Mouse (Mus musculus): ENCODE measurements around the gene Npas3. TPM values are rescaled to one million over a fixed set of nuclear protein-coding genes. Genes with fewer than 3 reads are reported as not detected.

Npas3 gene
- polyA plus RNA-seq, 1 experiment from 2014 or later = 4.5 TPM

- H3K36me3 ChIP-seq (ENCODE audit: control insufficient read depth, insufficient read depth, low read length) = no peaks in the 10 kb centered on the region
- H3K4me2 ChIP-seq (replicated peaks; ENCODE audit: low read depth, low read length) = no peak overlapping the region
- ATAC-seq (ENCODE audit: insufficient number of reproducible peaks, insufficient read depth, low FRiP score, low read depth) = no peak
- H3K9me3 ChIP-seq (ENCODE audit: control insufficient read depth, low read depth, low read length) = no peaks in the 10 kb centered on the region
- H3K4me1 ChIP-seq (ENCODE audit: control insufficient read depth, insufficient read depth, low read length) = no peaks in the 10 kb centered on the region; the same call in 1 of the 2 replicates
- 18% methylated on average over 6 of the region's 6 CpGs for WGBS
- no peak overlapping the region for H3K9ac ChIP-seq (replicated peaks; ENCODE audit: low read depth, low read length)
- no peak overlapping the region for H3K4me3 ChIP-seq (ENCODE audit: low read depth, low read length)
- no peak overlapping the region for H3K27ac ChIP-seq (ENCODE audit: low read length)
- H3K27me3 ChIP-seq (ENCODE audit: control insufficient read depth, insufficient read depth, low read length) = no peaks in the 10 kb centered on the region
These were observed 850.3 kb downstream of the Npas3 start for GRCm38 (mm10) chr12:54098785-54099184.

- H3K27ac ChIP-seq (ENCODE audit: low read length) = no peak overlapping the region
- WGBS = 90% methylated on average over 3 of the region's 3 CpGs
- no peaks in the 10 kb centered on the region for H3K9me3 ChIP-seq (ENCODE audit: control insufficient read depth, low read depth, low read length)
These were observed 851.0 kb downstream of the Npas3 start for GRCm38 (mm10) chr12:54099458-54099857.

DNA sequence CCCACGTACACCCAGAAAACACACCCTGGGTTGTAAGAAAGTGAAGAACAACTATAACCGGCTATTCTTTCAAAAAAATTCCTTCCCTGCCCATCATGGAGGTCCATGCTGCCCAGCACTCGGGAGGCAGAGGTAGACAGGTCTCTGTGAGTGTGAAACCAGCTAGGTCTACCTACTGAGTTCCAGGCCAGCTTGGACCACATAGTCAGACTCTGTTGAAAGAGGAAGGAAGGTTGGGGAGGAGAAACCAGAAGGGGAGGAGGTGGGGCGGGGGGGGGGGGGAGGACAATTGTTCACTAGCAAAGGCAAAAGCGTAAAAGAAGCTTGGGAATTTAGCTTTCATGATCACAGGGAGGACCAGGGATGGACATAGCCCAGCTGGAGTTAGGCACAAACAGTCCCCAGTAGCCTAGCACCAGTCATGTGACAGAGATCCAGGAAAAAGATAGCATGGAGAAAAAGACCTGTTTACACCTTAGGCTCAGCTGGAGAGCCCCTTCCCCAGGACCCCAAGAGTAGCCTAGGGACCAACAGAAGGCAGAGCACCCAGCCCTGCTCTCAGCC lies 852.9 kb downstream of the Npas3 start:
- Histone ChIP-seq H3K27me3 (ENCODE audit: control insufficient read depth, insufficient read depth, low read length) (no peaks in the 10 kb centered on the region), H3K4me2 (replicated peaks; ENCODE audit: low read depth, low read length) (no peak overlapping the region), H3K27ac (ENCODE audit: low read length) (no peak overlapping the region), H3K36me3 (ENCODE audit: control insufficient read depth, insufficient read depth, low read length) (no peaks in the 10 kb centered on the region), H3K9me3 (ENCODE audit: control insufficient read depth, low read depth, low read length) (no peaks in the 10 kb centered on the region), H3K4me1 (ENCODE audit: control insufficient read depth, insufficient read depth, low read length) (no peaks in the 10 kb centered on the region; the same call in 1 of the 2 replicates), H3K9ac (replicated peaks; ENCODE audit: low read depth, low read length) (no peak overlapping the region), H3K4me3 (ENCODE audit: low read depth, low read length) (no peak overlapping the region)
- 77% methylated on average over 4 of the region's 5 CpGs for WGBS
- ATAC-seq (ENCODE audit: insufficient number of reproducible peaks, insufficient read depth, low FRiP score, low read depth) = no peak

More at GRCm38 (mm10) chr12:54099458-54099857, 851.0 kb downstream of the Npas3 start:
- Histone ChIP-seq H3K4me2 (replicated peaks; ENCODE audit: low read depth, low read length) (no peak overlapping the region), H3K4me1 (ENCODE audit: control insufficient read depth, insufficient read depth, low read length) (no peaks in the 10 kb centered on the region; the same call in 1 of the 2 replicates), H3K36me3 (ENCODE audit: control insufficient read depth, insufficient read depth, low read length) (no peaks in the 10 kb centered on the region), H3K9ac (replicated peaks; ENCODE audit: low read depth, low read length) (no peak overlapping the region), H3K4me3 (ENCODE audit: low read depth, low read length) (no peak overlapping the region), H3K27me3 (ENCODE audit: control insufficient read depth, insufficient read depth, low read length) (no peaks in the 10 kb centered on the region)
- no peak for ATAC-seq (ENCODE audit: insufficient number of reproducible peaks, insufficient read depth, low FRiP score, low read depth)

GRCm38 (mm10) chr12:54102500-54102899 lies 854.0 kb downstream of the Npas3 start:
- ATAC-seq (ENCODE audit: insufficient number of reproducible peaks, insufficient read depth, low FRiP score, low read depth) = no peak

GRCm38 (mm10) chr12:54105531-54105930 lies 857.1 kb downstream of the Npas3 start:
- no peak for ATAC-seq (ENCODE audit: insufficient number of reproducible peaks, insufficient read depth, low FRiP score, low read depth)
- H3K27me3 ChIP-seq (ENCODE audit: control insufficient read depth, insufficient read depth, low read length) = no peaks in the 10 kb centered on the region
- 46% methylated on average over 5 of the region's 5 CpGs for WGBS

More at GRCm38 (mm10) chr12:54102500-54102899, 854.0 kb downstream of the Npas3 start:
- H3K27me3 ChIP-seq (ENCODE audit: control insufficient read depth, insufficient read depth, low read length) = no peaks in the 10 kb centered on the region
- H3K27ac ChIP-seq (ENCODE audit: low read length) = no peak overlapping the region
- H3K4me1 ChIP-seq (ENCODE audit: control insufficient read depth, insufficient read depth, low read length) = no peaks in the 10 kb centered on the region; the same call in 1 of the 2 replicates
- H3K36me3 ChIP-seq (ENCODE audit: control insufficient read depth, insufficient read depth, low read length) = no peaks in the 10 kb centered on the region
- no peak overlapping the region for H3K4me3 ChIP-seq (ENCODE audit: low read depth, low read length)
- H3K9ac ChIP-seq (replicated peaks; ENCODE audit: low read depth, low read length) = no peak overlapping the region
- no peaks in the 10 kb centered on the region for H3K9me3 ChIP-seq (ENCODE audit: control insufficient read depth, low read depth, low read length)
- H3K4me2 ChIP-seq (replicated peaks; ENCODE audit: low read depth, low read length) = no peak overlapping the region
- WGBS = 71% methylated on average over 6 of the region's 6 CpGs

GRCm38 (mm10) chr12:54105946-54106345 lies 857.5 kb downstream of the Npas3 start:
- no peak; the same call in 1 of the 2 replicates for ATAC-seq (ENCODE audit: insufficient number of reproducible peaks, insufficient read depth, low FRiP score, low read depth)
- H3K9ac ChIP-seq (replicated peaks; ENCODE audit: low read depth, low read length) = no peak overlapping the region
- no peaks in the 10 kb centered on the region for H3K36me3 ChIP-seq (ENCODE audit: control insufficient read depth, insufficient read depth, low read length)
- H3K4me1 ChIP-seq (ENCODE audit: control insufficient read depth, insufficient read depth, low read length) = no peaks in the 10 kb centered on the region; the same call in 1 of the 2 replicates
- H3K27me3 ChIP-seq (ENCODE audit: control insufficient read depth, insufficient read depth, low read length) = no peaks in the 10 kb centered on the region
- no peak overlapping the region for H3K4me3 ChIP-seq (ENCODE audit: low read depth, low read length)
- WGBS = 81% methylated on average over 3 of the region's 3 CpGs
- no peak overlapping the region for H3K4me2 ChIP-seq (replicated peaks; ENCODE audit: low read depth, low read length)
- H3K27ac ChIP-seq (ENCODE audit: low read length) = no peak overlapping the region
- H3K9me3 ChIP-seq (ENCODE audit: control insufficient read depth, low read depth, low read length) = no peaks in the 10 kb centered on the region

More at GRCm38 (mm10) chr12:54105531-54105930, 857.1 kb downstream of the Npas3 start:
- H3K4me1 ChIP-seq (ENCODE audit: control insufficient read depth, insufficient read depth, low read length) = no peaks in the 10 kb centered on the region; the same call in 1 of the 2 replicates
- H3K27ac ChIP-seq (ENCODE audit: low read length) = no peak overlapping the region
- H3K9ac ChIP-seq (replicated peaks; ENCODE audit: low read depth, low read length) = no peak overlapping the region
- no peaks in the 10 kb centered on the region for H3K36me3 ChIP-seq (ENCODE audit: control insufficient read depth, insufficient read depth, low read length)
- no peak overlapping the region for H3K4me2 ChIP-seq (replicated peaks; ENCODE audit: low read depth, low read length)
- no peaks in the 10 kb centered on the region for H3K9me3 ChIP-seq (ENCODE audit: control insufficient read depth, low read depth, low read length)
- no peak overlapping the region for H3K4me3 ChIP-seq (ENCODE audit: low read depth, low read length)

DNA sequence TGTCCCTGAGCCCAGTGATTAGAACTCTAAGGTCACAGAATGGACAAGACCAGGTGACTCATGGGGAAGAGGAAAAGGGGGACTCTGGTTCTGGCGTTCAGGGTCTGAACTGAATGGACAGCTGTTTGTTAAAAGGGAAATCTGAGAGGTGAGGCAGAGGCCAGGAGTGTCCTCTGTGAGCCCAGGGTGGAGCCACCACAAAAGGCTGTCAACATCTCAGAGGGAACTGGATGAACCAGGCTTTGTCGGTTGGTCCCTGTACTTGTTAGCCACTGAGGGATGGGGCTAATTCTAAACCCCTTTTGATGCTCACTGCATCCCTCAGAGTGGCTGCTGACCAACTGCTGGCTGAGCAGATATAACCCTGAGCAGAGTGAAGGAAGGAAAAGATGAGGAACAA lies 861.9 kb downstream of the Npas3 start:
- Histone ChIP-seq H3K9me3 (ENCODE audit: control insufficient read depth, low read depth, low read length) (no peaks in the 10 kb centered on the region), H3K4me1 (ENCODE audit: control insufficient read depth, insufficient read depth, low read length) (no peaks in the 10 kb centered on the region), H3K27ac (ENCODE audit: low read length) (no peak overlapping the region), H3K9ac (replicated peaks; ENCODE audit: low read depth, low read length) (no peak overlapping the region), H3K4me2 (replicated peaks; ENCODE audit: low read depth, low read length) (no peak overlapping the region), H3K36me3 (ENCODE audit: control insufficient read depth, insufficient read depth, low read length) (no peaks in the 10 kb centered on the region), H3K4me3 (ENCODE audit: low read depth, low read length) (no peak overlapping the region), H3K27me3 (ENCODE audit: control insufficient read depth, insufficient read depth, low read length) (no peaks in the 10 kb centered on the region)
- ATAC-seq (ENCODE audit: insufficient number of reproducible peaks, insufficient read depth, low FRiP score, low read depth) = no peak
- WGBS = 36% methylated on average over 2 of the region's 2 CpGs

DNA sequence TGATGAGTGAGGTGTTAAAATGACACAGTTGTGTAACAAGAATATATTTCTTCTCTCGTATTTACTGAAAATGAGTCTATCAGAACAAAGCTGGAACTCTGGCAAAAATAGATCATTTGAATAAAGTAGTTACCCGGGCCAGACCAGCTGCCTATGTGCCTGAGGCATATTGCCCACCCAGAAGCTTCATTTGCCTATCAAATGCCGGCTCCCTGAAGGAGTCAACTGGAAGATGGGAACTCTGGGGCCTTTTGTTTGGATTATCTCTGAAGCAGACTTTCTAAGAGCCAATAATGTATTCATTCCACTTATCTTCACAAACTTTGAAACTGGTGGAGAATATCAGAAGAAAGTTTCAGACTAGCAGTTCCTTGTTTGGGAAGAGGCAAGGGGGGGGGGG lies 862.5 kb downstream of the Npas3 start:
- H3K36me3 ChIP-seq (ENCODE audit: control insufficient read depth, insufficient read depth, low read length) = no peaks in the 10 kb centered on the region
- no peak overlapping the region for H3K27ac ChIP-seq (ENCODE audit: low read length)
- no peaks in the 10 kb centered on the region for H3K27me3 ChIP-seq (ENCODE audit: control insufficient read depth, insufficient read depth, low read length)
- no peak overlapping the region for H3K9ac ChIP-seq (replicated peaks; ENCODE audit: low read depth, low read length)
- no peak overlapping the region for H3K4me3 ChIP-seq (ENCODE audit: low read depth, low read length)
- ATAC-seq (ENCODE audit: insufficient number of reproducible peaks, insufficient read depth, low FRiP score, low read depth) = no peak
- 45% methylated on average over 3 of the region's 3 CpGs for WGBS
- H3K9me3 ChIP-seq (ENCODE audit: control insufficient read depth, low read depth, low read length) = no peaks in the 10 kb centered on the region
- no peak overlapping the region for H3K4me2 ChIP-seq (replicated peaks; ENCODE audit: low read depth, low read length)
- no peaks in the 10 kb centered on the region for H3K4me1 ChIP-seq (ENCODE audit: control insufficient read depth, insufficient read depth, low read length)

DNA sequence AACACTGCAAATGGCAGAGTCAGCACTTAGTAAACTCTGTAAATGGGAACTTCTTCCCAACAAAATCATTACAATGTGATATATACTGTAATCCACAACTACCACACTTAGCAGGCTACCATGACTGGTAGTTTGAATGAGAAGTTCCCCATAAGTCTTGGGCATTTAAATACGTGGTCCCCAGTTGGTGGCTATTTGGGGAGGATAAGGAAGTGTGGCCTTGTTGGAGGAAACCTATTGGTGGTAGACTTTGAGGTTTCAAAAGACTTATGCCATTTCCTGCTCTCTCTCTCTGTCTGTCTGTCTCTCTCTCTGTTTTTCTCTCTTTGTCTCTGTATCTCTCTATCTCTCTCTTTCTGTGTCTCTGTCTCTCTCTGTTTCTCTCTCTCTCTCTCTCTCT lies 871.9 kb downstream of the Npas3 start:
- Histone ChIP-seq H3K4me1 (ENCODE audit: control insufficient read depth, insufficient read depth, low read length) (no peaks in the 10 kb centered on the region), H3K4me2 (replicated peaks; ENCODE audit: low read depth, low read length) (no peak overlapping the region), H3K4me3 (ENCODE audit: low read depth, low read length) (no peak overlapping the region), H3K9ac (replicated peaks; ENCODE audit: low read depth, low read length) (no peak overlapping the region), H3K27me3 (ENCODE audit: control insufficient read depth, insufficient read depth, low read length) (no peaks in the 10 kb centered on the region), H3K27ac (ENCODE audit: low read length) (no peak overlapping the region), H3K9me3 (ENCODE audit: control insufficient read depth, low read depth, low read length) (no peaks in the 10 kb centered on the region), H3K36me3 (ENCODE audit: control insufficient read depth, insufficient read depth, low read length) (no peaks in the 10 kb centered on the region)
- 81% methylated on average over 1 of the region's 1 CpGs for WGBS
- no peak for ATAC-seq (ENCODE audit: insufficient number of reproducible peaks, insufficient read depth, low FRiP score, low read depth)

All from stomach, embryonic 14.5 days (tissue).